Mouse (Mus musculus): ENCODE measurements around the gene Abracl.

GRCm38 (mm10) chr10:18058681-18059338, 35.7 kb upstream of the Abracl start:
- TF ChIP-seq CTCF (IDR thresholded peaks at IDR 0.05; ENCODE audit: control insufficient read depth, insufficient read depth, insufficient read length) (no peak), FOSL1 (IDR thresholded peaks at IDR 0.05; ENCODE audit: insufficient read depth, low read length, poor library complexity, severe bottlenecking) (no peak), MAX (IDR thresholded peaks at IDR 0.05) (no peak), CEBPB (IDR thresholded peaks at IDR 0.05; ENCODE audit: low read depth) (no peak), MYOG (IDR thresholded peaks at IDR 0.05; ENCODE audit: control insufficient read depth, extremely low read depth, insufficient read length) (no peak)
